In genomic region chr5:106386621-106387020, GRCm38 (mm10) we compare ENCODE assay signal across 12 mouse cellular contexts.
"Had no signal": no experiment of that assay in that cellular context is flagged by ENCODE, and none has a peak within 500 bp of the region (broad histone marks: within the 10 kb centered on the region; RNA-seq: fewer than 3 reads in every experiment).

No protein-coding gene starts in this region.

- H3K27ac ChIP-seq: layer of hippocampus, adult 2 months; limb, embryonic 13.5 days; liver, embryonic 14.5 days; neural tube, embryonic 13.5 days; stomach, embryonic 15.5 days had no signal

- H3K9ac ChIP-seq: limb, embryonic 13.5 days; liver, embryonic 14.5 days; neural tube, embryonic 13.5 days; stomach, embryonic 15.5 days had no signal

- H3K27me3 ChIP-seq: limb, embryonic 13.5 days; neural tube, embryonic 13.5 days; stomach, embryonic 15.5 days had no signal

- H3K4me2 ChIP-seq: limb, embryonic 13.5 days; neural tube, embryonic 13.5 days; stomach, embryonic 15.5 days had no signal

- H3K36me3 ChIP-seq: limb, embryonic 13.5 days; neural tube, embryonic 13.5 days; stomach, embryonic 15.5 days had no signal

- H3K4me3 ChIP-seq: layer of hippocampus, adult 2 months; limb, embryonic 13.5 days; neural tube, embryonic 13.5 days; stomach, embryonic 15.5 days had no signal

- DNase-seq: kidney, postnatal 10 days; kidney, postnatal 4 days; left cerebral cortex, postnatal 4 days; lung, adult 18-20 months; right cerebral cortex, postnatal 14 days; thymus, adult 2 months; thymus, postnatal 25 days had no signal

- H3K4me1 ChIP-seq: limb, embryonic 13.5 days; stomach, embryonic 15.5 days had no signal

- H3K9me3 ChIP-seq: limb, embryonic 13.5 days; neural tube, embryonic 13.5 days; stomach, embryonic 15.5 days had no signal
